Mouse (Mus musculus): ENCODE data around the gene Efemp2.

GRCm38 (mm10) chr19:5456241-5456921, 17.4 kb upstream of the Efemp2 start:
- no peak for TF ChIP-seq GATA1 (IDR thresholded peaks at IDR 0.05; ENCODE audit: borderline replicate concordance, low read length)
- TF ChIP-seq CTCF (IDR thresholded peaks at IDR 0.05; ENCODE audit: low read depth, low read length): no peak
- no peak for TF ChIP-seq POLR2AphosphoS5 (IDR thresholded peaks at IDR 0.05; ENCODE audit: insufficient replicate concordance, low read depth, low read length)
- TF ChIP-seq TAL1 (conservative IDR thresholded peaks at IDR 0.05; ENCODE audit: low read depth, low read length): no peak
